Mouse (Mus musculus) neutrophil, adult 83 days (primary cell): ENCODE measurements around the gene Gm14085. TPM values are rescaled to one million over a fixed set of nuclear protein-coding genes. Genes with fewer than 3 reads are reported as not detected.

Source experiments
- total RNA-seq, 2 experiments: library from RNA; stranded (reverse); gene quantifications; one replicate each; pipeline ENCODE4 v1.2.4; 2023

Gm14085 gene
- 1 to 10 TPM; 3.8 to 4.7 TPM for total RNA-seq

GRCm38 (mm10) chr2:122484641-122485040 is at the start of gene Gm14085:
Gm14085 (plus strand) TSS chr2:122484941.

Other genes with a start within 250 kb of the Gm14085 start
- not detected for gene Duox2, start 186.5 kb upstream of the Gm14085 start, total RNA-seq
- gene Duoxa2, start 186.0 kb upstream of the Gm14085 start, total RNA-seq = not detected
- gene Duoxa1, start 171.2 kb upstream of the Gm14085 start, total RNA-seq = not detected
- gene Duox1, start 169.3 kb upstream of the Gm14085 start, total RNA-seq = not detected
- 1 to 10 TPM; 2.8 to 3.4 TPM for gene Shf, start 115.8 kb upstream of the Gm14085 start, total RNA-seq
- 10 to 100 TPM; 40.3 to 44.5 TPM for gene Slc28a2, start 58.5 kb upstream of the Gm14085 start, total RNA-seq
- gene Gatm, start 126.4 kb downstream of the Gm14085 start, total RNA-seq = 10 to 100 TPM; 37.1 to 43.0 TPM
- 100 to 1,000 TPM; 154 to 159 TPM for gene AA467197, start 152.0 kb downstream of the Gm14085 start, total RNA-seq
- gene Slc30a4, start 217.7 kb downstream of the Gm14085 start, total RNA-seq = under 1 TPM; 0.31 to 0.49 TPM